Mouse (Mus musculus) G1E (cell line): ENCODE results near the gene Rfx4.

Experiments used
- CTCF ChIP-seq: IDR thresholded peaks from 2 replicates; pipeline ENCODE4 v1.5.1; 2012; ENCODE audit warnings: low read depth, low read length, inconsistent platforms, mixed read lengths
- GATA1 ChIP-seq: IDR thresholded peaks from 2 replicates; pipeline ENCODE4 v1.6.1; 2012; ENCODE audit warnings: borderline replicate concordance, low read length, inconsistent platforms, mixed read lengths
- GATA2 ChIP-seq: IDR thresholded peaks from 2 replicates; pipeline ENCODE4 v1.6.1; 2012; ENCODE audit warnings: low read depth, low read length, inconsistent platforms, borderline replicate concordance
- TAL1 ChIP-seq: conservative IDR thresholded peaks from 2 replicates; pipeline ENCODE4 v1.6.1; 2012; ENCODE audit warnings: low read depth, low read length, inconsistent platforms, mixed read lengths

DNA sequence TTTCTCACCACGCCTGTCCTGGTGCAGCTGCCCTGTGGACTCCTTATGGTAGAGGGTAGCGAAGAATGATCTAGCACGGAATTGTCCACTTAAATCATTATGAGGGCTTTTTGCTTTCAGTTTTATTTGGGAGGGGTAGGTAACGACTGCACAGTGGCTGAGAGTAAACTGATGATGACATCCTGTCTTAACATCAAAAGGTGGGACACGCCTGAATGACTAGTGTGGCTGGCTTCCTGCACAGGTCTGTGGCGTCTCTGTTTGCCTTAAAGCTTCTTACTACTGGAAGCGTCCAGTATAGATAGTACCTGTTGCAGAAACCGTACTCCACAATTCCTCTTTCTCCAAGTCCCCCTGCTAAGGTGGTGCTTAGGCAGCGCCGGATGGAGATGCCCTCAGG, 12.9 kb downstream of the Rfx4 start:
- no peak for TF ChIP-seq CTCF
- TF ChIP-seq TAL1, result no peak
- no peak for TF ChIP-seq GATA1
- TF ChIP-seq GATA2, result no peak
